Mouse (Mus musculus) activated CD4-positive, CD25-positive, alpha-beta regulatory T cell, adult 4 months (primary cell): ENCODE results near the gene Fbxo31. TPM values are rescaled to one million over a fixed set of nuclear protein-coding genes. Genes with fewer than 3 reads are reported as not detected.

Experiments
- ATAC-seq: one replicate; pipeline ENCODE4 v1.8.0; 2017
- polyA plus RNA-seq, 2 experiments: library from polyadenylated mRNA; unstranded; fragments of 100-300 nt; shearing (Covaris generic); gene quantifications; one replicate each; pipeline ENCODE4 v1.2.1; 2017

Gene Fbxo31
- polyA plus RNA-seq, 2 experiments from 2014 or later = 2.2 to 2.4 TPM

GRCm38 (mm10) chr8:121588750-121589149, 10.1 kb upstream of the Fbxo31 start:
- ATAC-seq = no peak

- ATAC-seq = peak; percentile 88
These were observed 6.7 kb upstream of the Fbxo31 start for GRCm38 (mm10) chr8:121585159-121585825.

- ATAC-seq = no peak
These were observed 6.1 kb upstream of the Fbxo31 start for GRCm38 (mm10) chr8:121584730-121585129.

GRCm38 (mm10) chr8:121583653-121584052, 5.0 kb upstream of the Fbxo31 start:
- no peak for ATAC-seq

- no peak for ATAC-seq
These were observed 1.9 kb upstream of the Fbxo31 start for GRCm38 (mm10) chr8:121580465-121580864.

- peak; percentile 7 for ATAC-seq
These were observed 593 bp downstream of the Fbxo31 start for GRCm38 (mm10) chr8:121577751-121578675.

- no peak for ATAC-seq
These were observed 2.9 kb downstream of the Fbxo31 start for GRCm38 (mm10) chr8:121575661-121576060.

- peak; percentile 37 for ATAC-seq
These were observed 5.3 kb downstream of the Fbxo31 start for GRCm38 (mm10) chr8:121573275-121573674.

GRCm38 (mm10) chr8:121572121-121572520, 6.5 kb downstream of the Fbxo31 start:
- ATAC-seq = no peak

- no peak for ATAC-seq
These were observed 7.8 kb downstream of the Fbxo31 start for GRCm38 (mm10) chr8:121570801-121571200.

- peak; percentile 24 for ATAC-seq
These were observed 8.3 kb downstream of the Fbxo31 start for GRCm38 (mm10) chr8:121570335-121570734.

- peak; percentile 55 for ATAC-seq
These were observed 10.3 kb downstream of the Fbxo31 start for GRCm38 (mm10) chr8:121568321-121568720.

GRCm38 (mm10) chr8:121563701-121564100, 14.9 kb downstream of the Fbxo31 start:
- no peak for ATAC-seq

- no peak for ATAC-seq
These were observed 15.7 kb downstream of the Fbxo31 start for GRCm38 (mm10) chr8:121562941-121563351.

- no peak for ATAC-seq
These were observed 16.8 kb downstream of the Fbxo31 start for GRCm38 (mm10) chr8:121561636-121562345.

- ATAC-seq = no peak
These were observed 18.0 kb downstream of the Fbxo31 start for GRCm38 (mm10) chr8:121560432-121561100.

- ATAC-seq = no peak
These were observed 18.8 kb downstream of the Fbxo31 start for GRCm38 (mm10) chr8:121559801-121560200.

- ATAC-seq = no peak
These were observed 20.1 kb downstream of the Fbxo31 start for GRCm38 (mm10) chr8:121558538-121558937.

- no peak for ATAC-seq
These were observed 20.9 kb downstream of the Fbxo31 start for GRCm38 (mm10) chr8:121557746-121558145.

GRCm38 (mm10) chr8:121553831-121554475, 24.7 kb downstream of the Fbxo31 start:
- no peak for ATAC-seq

- no peak for ATAC-seq
These were observed 26.1 kb downstream of the Fbxo31 start for GRCm38 (mm10) chr8:121552506-121552905.
